Mouse (Mus musculus) cerebellum, adult 8-10 months (tissue): Measurements from ENCODE around the gene Pikfyve.

Experiments used
- DNase-seq: peaks from one replicate; pipeline ENCODE4 v3.0.0; 2022

The Pikfyve gene

GRCm38 (mm10) chr1:65314054-65315021 is 127.9 kb downstream of the Pikfyve start:
- DNase-seq: no peak

GRCm38 (mm10) chr1:65315022-65315407 is 128.5 kb downstream of the Pikfyve start:
- no peak for DNase-seq
